Mouse (Mus musculus): Measurements from ENCODE around the gene Card14.
"Not testable (repeated sequence)": the region's sequence is repeated elsewhere in the genome, so short reads cannot be mapped to it uniquely, and the experiment has no call there.

The Card14 gene

GRCm38 (mm10) chr11:119359089-119359488, 51.5 kb downstream of the Card14 start:
- DNase-seq, result no peak

GRCm38 (mm10) chr11:119362769-119363533, 55.4 kb downstream of the Card14 start:
- no peak for DNase-seq

GRCm38 (mm10) chr11:119363534-119364145, 56.1 kb downstream of the Card14 start:
- peak; percentile 79 to 85 for DNase-seq

GRCm38 (mm10) chr11:119375425-119375824, 67.9 kb downstream of the Card14 start:
- DNase-seq, result no peak

GRCm38 (mm10) chr11:119377326-119377725, 69.8 kb downstream of the Card14 start:
- DNase-seq, result no peak

- no peak for DNase-seq
These were observed 71.0 kb downstream of the Card14 start for GRCm38 (mm10) chr11:119378551-119378950.

GRCm38 (mm10) chr11:119381631-119382337, 74.2 kb downstream of the Card14 start:
- DNase-seq, result no peak

GRCm38 (mm10) chr11:119382338-119382850, 74.8 kb downstream of the Card14 start:
- no peak for DNase-seq

GRCm38 (mm10) chr11:119384904-119385303, 77.3 kb downstream of the Card14 start:
- DNase-seq, result no peak

- DNase-seq, result no peak
These were observed 78.7 kb downstream of the Card14 start for GRCm38 (mm10) chr11:119386306-119386705.

GRCm38 (mm10) chr11:119387273-119387672, 79.7 kb downstream of the Card14 start:
- DNase-seq, result not testable (repeated sequence)

- DNase-seq, result peak; percentile 70 to 79
These were observed 82.3 kb downstream of the Card14 start for GRCm38 (mm10) chr11:119389851-119390270.

- DNase-seq, result peak; percentile 48 to 49
These were observed 83.0 kb downstream of the Card14 start for GRCm38 (mm10) chr11:119390271-119391231.

GRCm38 (mm10) chr11:119391386-119392000, 83.9 kb downstream of the Card14 start:
- no peak for DNase-seq

- peak in 1 of 2 experiments; percentile 34 for DNase-seq
These were observed 84.5 kb downstream of the Card14 start for GRCm38 (mm10) chr11:119392001-119392614.

- DNase-seq, result peak; percentile 32 to 37
These were observed 85.4 kb downstream of the Card14 start, which contains the start of gene Rnf213 for GRCm38 (mm10) chr11:119392800-119393482. Rnf213 (plus strand) TSS chr11:119393100.

- DNase-seq, result no peak
These were observed 85.9 kb downstream of the Card14 start for GRCm38 (mm10) chr11:119393483-119393804.

GRCm38 (mm10) chr11:119394210-119394609, 86.6 kb downstream of the Card14 start:
- DNase-seq, result no peak

Data from cerebellum, postnatal 25 days (tissue).